Mouse (Mus musculus) adrenal gland, adult 18-20 months (tissue): ENCODE data around the gene Nat8f2. TPM values are rescaled to one million over a fixed set of nuclear protein-coding genes. Genes with fewer than 3 reads are reported as not detected.
"Not testable (repeated sequence)": the region's sequence is repeated elsewhere in the genome, so short reads cannot be mapped to it uniquely, and the experiment has no call there.

Source experiments
- DNase-seq, 2 experiments: peaks; one replicate each; pipeline ENCODE4 v3.0.0; 2021 to 2022; ENCODE audit warnings: low spot score in 2 of 2
- long read RNA-seq, 2 experiments: library from polyadenylated mRNA; stranded (forward); transcript quantifications; one replicate each; pipeline ENCODE4 v2.0.0; 2021
- total RNA-seq, 2 experiments: library from RNA; stranded (reverse); gene quantifications; 1 replicate in 1 of 2; 2 replicates in 1 of 2; pipeline ENCODE4 v1.2.3; 2021

Gene Nat8f2
- 1 to 10 TPM; 1.6 to 3.1 TPM for total RNA-seq
- long read RNA-seq, experiment 1, result 0 reads
- long read RNA-seq, experiment 2, partial matches to known transcripts, result 0 of 1 reads
- long read RNA-seq, experiment 2, other reads (novel, unspliced or antisense), result 1 of 1 reads

- DNase-seq, result peak in 1 of 2 experiments; percentile 7
These were observed at the start of gene Nat8f2 for GRCm38 (mm10) chr6:85869006-85869405. TSS of gene Nat8f2 (minus strand) at chr6:85869158.

- DNase-seq, result not testable (repeated sequence)
These were observed 49.4 kb upstream of the Nat8f2 start for GRCm38 (mm10) chr6:85918341-85918740.

- no peak for DNase-seq
These were observed 47.6 kb upstream of the Nat8f2 start for GRCm38 (mm10) chr6:85916596-85916995.

GRCm38 (mm10) chr6:85915539-85916513 lies 46.9 kb upstream of the Nat8f2 start, which contains the start of gene Nat8f1:
TSS of gene Nat8f1 (minus strand) at chr6:85915687.
- DNase-seq, result peak; percentile 78 to 82

- no peak for DNase-seq
These were observed 46.2 kb upstream of the Nat8f2 start for GRCm38 (mm10) chr6:85915141-85915538.

GRCm38 (mm10) chr6:85911587-85911986 lies 42.6 kb upstream of the Nat8f2 start, which contains the start of gene Tprkb:
TSS of gene Tprkb (plus strand) at chr6:85911865.
- DNase-seq, result no peak

- DNase-seq, result no peak
These were observed 40.7 kb upstream of the Nat8f2 start for GRCm38 (mm10) chr6:85909704-85910103.

- DNase-seq, result no peak
These were observed 39.4 kb upstream of the Nat8f2 start for GRCm38 (mm10) chr6:85908341-85908740.

- DNase-seq, result peak; percentile 25 to 43
These were observed 38.0 kb upstream of the Nat8f2 start for GRCm38 (mm10) chr6:85906911-85907351.

GRCm38 (mm10) chr6:85904642-85905061 lies 35.7 kb upstream of the Nat8f2 start, which contains the start of gene Nat8f4:
TSS of gene Nat8f4 (minus strand) at chr6:85904884.
- DNase-seq, result peak; percentile 81 to 85

- DNase-seq, result peak in 1 of 2 experiments; percentile 8
These were observed 33.3 kb upstream of the Nat8f2 start for GRCm38 (mm10) chr6:85902303-85902702.

GRCm38 (mm10) chr6:85898596-85899475 lies 29.9 kb upstream of the Nat8f2 start:
- not testable (repeated sequence) for DNase-seq

- peak in 1 of 2 experiments; percentile 31 for DNase-seq
These were observed 26.2 kb upstream of the Nat8f2 start for GRCm38 (mm10) chr6:85895061-85895648.

GRCm38 (mm10) chr6:85888961-85889360 lies 20.0 kb upstream of the Nat8f2 start:
- DNase-seq, result no peak

GRCm38 (mm10) chr6:85884311-85884710 lies 15.4 kb upstream of the Nat8f2 start:
- peak in 1 of 2 experiments; percentile 6 for DNase-seq

- peak in 1 of 2 experiments; percentile 13 for DNase-seq
These were observed 14.3 kb upstream of the Nat8f2 start for GRCm38 (mm10) chr6:85883246-85883645.

- peak in 1 of 2 experiments; percentile 16 for DNase-seq
These were observed 950 bp downstream of the Nat8f2 start for GRCm38 (mm10) chr6:85867726-85868690.

GRCm38 (mm10) chr6:85866995-85867394 lies 2.0 kb downstream of the Nat8f2 start:
- peak in 1 of 2 experiments; percentile 8 for DNase-seq

- DNase-seq, result not testable (repeated sequence)
These were observed 2.8 kb downstream of the Nat8f2 start for GRCm38 (mm10) chr6:85866166-85866565.
